Mouse (Mus musculus) CH12.LX (cell line): ENCODE measurements around the gene Zcchc10. TPM values are rescaled to one million over a fixed set of nuclear protein-coding genes. Genes with fewer than 3 reads are reported as not detected.

ENCODE experiments used
- DNase-seq: peaks from one replicate; pipeline ENCODE4 v3.0.0-alpha.2; 2013; ENCODE audit errors: extremely low read depth
- H3K27ac ChIP-seq: 2 replicates; pipeline ENCODE4 v1.5.1; 2012; ENCODE audit warnings: low read depth, mild to moderate bottlenecking, control low read depth, moderate library complexity; ENCODE audit not compliant: insufficient read depth
- H3K27me3 ChIP-seq: replicated peaks from 2 replicates; pipeline ENCODE3; 2012; ENCODE audit warnings: inconsistent platforms
- H3K36me3 ChIP-seq, 2 experiments: replicated peaks in 1 of 2; 2 replicates each; pipeline versions ENCODE3 to v1.6.1; 2012; ENCODE audit warnings: inconsistent platforms in 1 of 2, low read length in 1 of 2, mild to moderate bottlenecking in 1 of 2, mixed read lengths in 1 of 2, moderate library complexity in 1 of 2; ENCODE audit not compliant: control insufficient read depth in 1 of 2, insufficient read depth in 1 of 2
- H3K4me1 ChIP-seq, 2 experiments: 2 replicates each; pipeline ENCODE4 v1.6.1; 2012; ENCODE audit warnings: inconsistent platforms in 1 of 2, moderate library complexity in 1 of 2; ENCODE audit not compliant: insufficient read depth in 2 of 2, control insufficient read depth in 1 of 2
- H3K4me2 ChIP-seq: 2 replicates; pipeline ENCODE4 v1.6.1; 2012; ENCODE audit warnings: low read depth, mild to moderate bottlenecking, control low read depth; ENCODE audit not compliant: poor library complexity, insufficient read depth, severe bottlenecking
- H3K4me3 ChIP-seq, 3 experiments: fragments of 150-350 bp in 1 of 3; sonication (generic) in 1 of 3; replicated peaks in 1 of 3; 2 replicates each; pipeline versions ENCODE3 to v1.5.1; 2011 to 2012; ENCODE audit warnings: low read depth in 2 of 3, low read length in 2 of 3, mild to moderate bottlenecking in 2 of 3, moderate library complexity in 2 of 3, control low read depth in 1 of 3, improper control_type of control experiment in 1 of 3, inconsistent platforms in 1 of 3, mixed read lengths in 1 of 3; ENCODE audit not compliant: poor library complexity in 1 of 3
- H3K79me2 ChIP-seq: replicated peaks from 2 replicates; pipeline ENCODE4 v1.6.1; 2012; ENCODE audit warnings: mild to moderate bottlenecking, moderate library complexity; ENCODE audit not compliant: control insufficient read depth, poor library complexity, insufficient read depth, severe bottlenecking; ENCODE audit errors: extremely low read depth
- H3K9ac ChIP-seq: 2 replicates; pipeline ENCODE4 v1.6.1; 2012; ENCODE audit warnings: low read depth, mild to moderate bottlenecking, control low read depth, moderate library complexity; ENCODE audit not compliant: insufficient read depth
- H3K9me3 ChIP-seq: replicated peaks from 2 replicates; pipeline ENCODE3; 2012; ENCODE audit warnings: low read length, inconsistent platforms, mixed read lengths
- CHD1 ChIP-seq: IDR thresholded peaks from 2 replicates; pipeline ENCODE4 v1.6.1; 2012; ENCODE audit warnings: low read depth, low read length, improper control_type of control experiment, inconsistent platforms
- CHD2 ChIP-seq: IDR thresholded peaks from 2 replicates; pipeline ENCODE4 v1.6.1; 2011; ENCODE audit warnings: low read length, improper control_type of control experiment
- CTCF ChIP-seq, 2 experiments: IDR thresholded peaks in 1 of 2; conservative IDR thresholded peaks in 1 of 2; 2 replicates each; pipeline ENCODE4 v1.5.1; 2011 to 2012; ENCODE audit warnings: low read depth in 2 of 2, low read length in 2 of 2, improper control_type of control experiment in 1 of 2, inconsistent platforms in 1 of 2, mild to moderate bottlenecking in 1 of 2, moderate library complexity in 1 of 2
- E2F4 ChIP-seq: IDR thresholded peaks from 2 replicates; pipeline ENCODE4 v1.6.1; 2011; ENCODE audit warnings: low read depth, low read length, improper control_type of control experiment; ENCODE audit not compliant: insufficient replicate concordance
- ETS1 ChIP-seq: conservative IDR thresholded peaks from 2 replicates; pipeline ENCODE4 v1.6.1; 2012; ENCODE audit warnings: low read depth, mild to moderate bottlenecking, inconsistent platforms, low read length, improper control_type of control experiment, moderate library complexity
- IRF4 ChIP-seq: IDR thresholded peaks from 2 replicates; pipeline ENCODE4 v1.6.1; 2014; ENCODE audit warnings: low read depth, mild to moderate bottlenecking, inconsistent platforms, low read length, improper control_type of control experiment
- JUN ChIP-seq: IDR thresholded peaks from 2 replicates; pipeline ENCODE4 v1.6.1; 2011; ENCODE audit warnings: low read depth, mild to moderate bottlenecking, low read length, improper control_type of control experiment, moderate library complexity; ENCODE audit not compliant: insufficient read depth
- JUND ChIP-seq: conservative IDR thresholded peaks from 2 replicates; pipeline ENCODE4 v1.6.1; 2011; ENCODE audit warnings: low read depth, low read length, improper control_type of control experiment
- KAT2A ChIP-seq: IDR thresholded peaks from 2 replicates; pipeline ENCODE4 v1.6.1; 2012; ENCODE audit warnings: low read length, improper control_type of control experiment, inconsistent platforms; ENCODE audit not compliant: insufficient replicate concordance
- MAFK ChIP-seq: IDR thresholded peaks from 2 replicates; pipeline ENCODE4 v1.6.1; 2011; ENCODE audit warnings: low read length, improper control_type of control experiment; ENCODE audit not compliant: insufficient replicate concordance
- MAX ChIP-seq: IDR thresholded peaks from 2 replicates; pipeline ENCODE4 v1.6.1; 2011; ENCODE audit warnings: low read length, improper control_type of control experiment
- MAZ ChIP-seq: IDR thresholded peaks from 2 replicates; pipeline ENCODE4 v1.6.1; 2012; ENCODE audit warnings: low read depth, mild to moderate bottlenecking, inconsistent platforms, low read length, improper control_type of control experiment, moderate library complexity
- MYC ChIP-seq: IDR thresholded peaks from 2 replicates; pipeline ENCODE4 v1.6.1; 2011; ENCODE audit warnings: low read depth, mild to moderate bottlenecking, improper control_type of control experiment, low read length
- NELFE ChIP-seq: IDR thresholded peaks from 2 replicates; pipeline ENCODE4 v1.6.1; 2011; ENCODE audit warnings: low read depth, low read length, improper control_type of control experiment
- POLR2A ChIP-seq: IDR thresholded peaks from 2 replicates; pipeline ENCODE4 v1.6.1; 2011; ENCODE audit warnings: low read depth, mild to moderate bottlenecking, improper control_type of control experiment, low read length
- POLR2AphosphoS2 ChIP-seq: IDR thresholded peaks from 2 replicates; pipeline ENCODE4 v1.6.1; 2011; ENCODE audit warnings: low read depth, low read length, improper control_type of control experiment
- RCOR1 ChIP-seq: conservative IDR thresholded peaks from 2 replicates; pipeline ENCODE4 v1.6.1; 2012; ENCODE audit warnings: low read depth, mild to moderate bottlenecking, inconsistent platforms, low read length, improper control_type of control experiment
- SIN3A ChIP-seq: IDR thresholded peaks from 2 replicates; pipeline ENCODE4 v1.6.1; 2012; ENCODE audit warnings: low read length, improper control_type of control experiment, inconsistent platforms
- SMC3 ChIP-seq: IDR thresholded peaks from 2 replicates; pipeline ENCODE4 v1.6.1; 2011; ENCODE audit warnings: low read depth, low read length, improper control_type of control experiment
- TBP ChIP-seq: conservative IDR thresholded peaks from 2 replicates; pipeline ENCODE4 v1.6.1; 2011; ENCODE audit warnings: low read depth, low read length, improper control_type of control experiment
- ZMIZ1 ChIP-seq: IDR thresholded peaks from 2 replicates; pipeline ENCODE4 v1.6.1; 2012; ENCODE audit warnings: low read depth, mild to moderate bottlenecking, inconsistent platforms, low read length, improper control_type of control experiment
- ZNF384 ChIP-seq: IDR thresholded peaks from 2 replicates; pipeline ENCODE4 v1.6.1; 2012; ENCODE audit warnings: low read depth, low read length, improper control_type of control experiment, inconsistent platforms
- dilution Hi-C: fragments of 300-500 bp; cut with MboI; formaldehyde crosslinking; loops from 2 replicates; pipeline ENCODE4 v1.14.3; 2020; ENCODE audit warnings: low sequenced_read_pairs; ENCODE audit not compliant: extremely low pct_unique_long_range_greater_than_20kb, extremely low pct_ligation_motif_present
- in situ Hi-C: fragments of 300-500 bp; cut with MboI; formaldehyde crosslinking; loops from 3 replicates; pipeline ENCODE4 v1.14.3; 2019; ENCODE audit warnings: low sequenced_read_pairs, low pct_ligation_motif_present, low pct_unique_long_range_greater_than_20kb, mixed read lengths
- polyA plus RNA-seq: library from polyadenylated mRNA; unstranded; fragments of >175 nt; gene quantifications from 2 replicates; pipeline ENCODE4 v1.2.1, GENCODE M21; 2012; ENCODE audit warnings: low read depth; ENCODE audit not compliant: insufficient read length
- total RNA-seq, 2 experiments: library from RNA; depleted of rRNA; stranded (reverse); fragments of 300-350 nt in 1 of 2; fragments of >200 nt in 1 of 2; gene quantifications; 2 replicates each; pipeline ENCODE4 v1.2.3; 2012 to 2014

The Zcchc10 gene
- total and polyA plus RNA-seq, 3 experiments: 4.9 to 72.4 (median 24.3) TPM

DNA sequence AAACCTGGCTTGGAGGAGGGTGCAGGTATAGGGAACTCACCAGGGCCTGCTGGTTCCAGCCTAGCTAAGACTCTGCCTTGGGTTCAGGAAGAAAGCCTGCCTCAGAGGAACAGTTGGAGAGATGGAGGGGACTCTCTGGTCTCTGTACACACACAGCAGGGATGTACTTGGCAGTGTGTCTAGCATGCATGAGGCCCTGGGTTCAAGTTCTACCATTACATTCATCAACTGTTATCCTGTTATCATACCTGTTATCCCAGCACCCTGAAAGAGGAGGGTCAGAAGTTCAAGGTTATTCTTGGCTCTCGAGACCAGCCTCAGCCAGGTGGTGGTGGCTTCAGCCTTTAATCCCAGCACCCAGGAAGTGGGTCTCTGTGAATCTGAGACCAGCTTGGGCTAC is 12.4 kb downstream of the Zcchc10 start:
- H3K4me2 ChIP-seq: no peak overlapping the region
- no peaks in the 10 kb centered on the region for H3K9me3 ChIP-seq
- H3K27me3 ChIP-seq: no peaks in the 10 kb centered on the region
- in situ Hi-C loops: no loop called here
- H3K9ac ChIP-seq: no peak overlapping the region
- no peak for TF ChIP-seq KAT2A
- no peak for TF ChIP-seq TBP
- no peak for TF ChIP-seq IRF4
- no peak for TF ChIP-seq ZNF384
- no peak for TF ChIP-seq MAX
- TF ChIP-seq RCOR1: no peak
- TF ChIP-seq JUND: no peak
- no peak for TF ChIP-seq JUN
- no peak for TF ChIP-seq MAFK
- no peak for TF ChIP-seq ETS1
- DNase-seq: no peak
- no peak overlapping the region for H3K4me3 ChIP-seq
- H3K79me2 ChIP-seq: no peaks in the 10 kb centered on the region
- dilution Hi-C loops: no loop called here
- peaks cover under 1 to 6% of the 10 kb centered on the region in 2 experiments; a peak in 2 of 4 replicates for H3K4me1 ChIP-seq
- H3K27ac ChIP-seq: no peak overlapping the region
- H3K36me3 ChIP-seq: peaks cover 13 to 21% of the 10 kb centered on the region in 2 experiments

- no peak for DNase-seq
- TF ChIP-seq SMC3 (no peak), MAFK (no peak), NELFE (no peak), POLR2A (no peak), ZMIZ1 (no peak), POLR2AphosphoS2 (no peak), KAT2A (no peak), RCOR1 (no peak), CHD1 (no peak), CHD2 (no peak), MYC (no peak), E2F4 (no peak), MAZ (no peak), SIN3A (no peak), CTCF (conservative IDR thresholded peaks at IDR 0.05 in 1 of 2, IDR thresholded peaks at IDR 0.05 in 1 of 2; ENCODE audit: low read depth in 2 of 2, low read length in 2 of 2) (no peak)
- Histone ChIP-seq H3K27me3 (no peaks in the 10 kb centered on the region), H3K4me2 (no peak overlapping the region), H3K36me3 (peaks cover 8 to 15% of the 10 kb centered on the region in 2 experiments), H3K4me3 (no peak overlapping the region), H3K9ac (no peak overlapping the region), H3K9me3 (no peaks in the 10 kb centered on the region), H3K27ac (no peak overlapping the region), H3K79me2 (no peaks in the 10 kb centered on the region), H3K4me1 (peaks cover 0 to 4% of the 10 kb centered on the region in 2 experiments; a peak in 2 of 4 replicates)
- in situ Hi-C loops (no loop called here), dilution Hi-C loops (no loop called here)
These were observed 13.2 kb downstream of the Zcchc10 start for GRCm38 (mm10) chr11:53337684-53338083.
